Mouse (Mus musculus) cerebellum, adult 11 months (tissue): ENCODE results near the gene Kif17.
"Not testable (repeated sequence)": the region's sequence is repeated elsewhere in the genome, so short reads cannot be mapped to it uniquely, and the experiment has no call there.

Source experiments
- DNase-seq: peaks from one replicate; pipeline ENCODE4 v3.0.0; 2022

Gene Kif17

GRCm38 (mm10) chr4:138315781-138316180, 65.5 kb downstream of the Kif17 start:
- no peak for DNase-seq

- DNase-seq, result no peak
Measured at GRCm38 (mm10) chr4:138316369-138316768, 66.1 kb downstream of the Kif17 start.

- peak; percentile 61 for DNase-seq
Measured at GRCm38 (mm10) chr4:138318509-138319266, 68.5 kb downstream of the Kif17 start.

- DNase-seq, result peak; percentile 86
Measured at GRCm38 (mm10) chr4:138319508-138319907, 69.3 kb downstream of the Kif17 start.

- no peak for DNase-seq
Measured at GRCm38 (mm10) chr4:138320711-138321110, 70.5 kb downstream of the Kif17 start.

GRCm38 (mm10) chr4:138321488-138321887, 71.3 kb downstream of the Kif17 start:
- DNase-seq, result no peak

- no peak for DNase-seq
Measured at GRCm38 (mm10) chr4:138322692-138323091, 72.5 kb downstream of the Kif17 start.

- no peak for DNase-seq
Measured at GRCm38 (mm10) chr4:138323753-138324152, 73.5 kb downstream of the Kif17 start.

- no peak for DNase-seq
Measured at GRCm38 (mm10) chr4:138324451-138324850, 74.2 kb downstream of the Kif17 start.

GRCm38 (mm10) chr4:138325466-138326076, 75.3 kb downstream of the Kif17 start:
- DNase-seq, result peak; percentile 95

- peak; percentile 91 for DNase-seq
Measured at GRCm38 (mm10) chr4:138326077-138326695, 76.0 kb downstream of the Kif17 start, which contains the start of gene Pink1. Gene Pink1, minus strand, starts transcription at chr4:138326307.

GRCm38 (mm10) chr4:138327155-138327554, 76.9 kb downstream of the Kif17 start:
- DNase-seq, result not testable (repeated sequence)

- no peak for DNase-seq
Measured at GRCm38 (mm10) chr4:138327891-138328470, 77.7 kb downstream of the Kif17 start.

GRCm38 (mm10) chr4:138330264-138330671, 80.0 kb downstream of the Kif17 start:
- DNase-seq, result no peak

- DNase-seq, result peak; percentile 38
Measured at GRCm38 (mm10) chr4:138331647-138332046, 81.4 kb downstream of the Kif17 start.

GRCm38 (mm10) chr4:138333135-138333534, 82.9 kb downstream of the Kif17 start:
- no peak for DNase-seq

GRCm38 (mm10) chr4:138335036-138335435, 84.8 kb downstream of the Kif17 start:
- DNase-seq, result no peak

GRCm38 (mm10) chr4:138335648-138336047, 85.4 kb downstream of the Kif17 start:
- no peak for DNase-seq

- DNase-seq, result no peak
Measured at GRCm38 (mm10) chr4:138336876-138337275, 86.6 kb downstream of the Kif17 start.

- DNase-seq, result no peak
Measured at GRCm38 (mm10) chr4:138337341-138337740, 87.1 kb downstream of the Kif17 start.

- DNase-seq, result peak; percentile 45
Measured at GRCm38 (mm10) chr4:138339963-138340362, 89.7 kb downstream of the Kif17 start.

GRCm38 (mm10) chr4:138341393-138341792, 91.2 kb downstream of the Kif17 start:
- DNase-seq, result no peak

- no peak for DNase-seq
Measured at GRCm38 (mm10) chr4:138342048-138342447, 91.8 kb downstream of the Kif17 start.

GRCm38 (mm10) chr4:138342778-138343177, 92.5 kb downstream of the Kif17 start:
- DNase-seq, result no peak
